Mouse (Mus musculus): Measurements from ENCODE around the gene Gm17428. TPM values are rescaled to one million over a fixed set of nuclear protein-coding genes. Genes with fewer than 3 reads are reported as not detected.

Gm17428 gene
- polyA plus RNA-seq, 1 experiment from 2014 or later, result not detected

DNA sequence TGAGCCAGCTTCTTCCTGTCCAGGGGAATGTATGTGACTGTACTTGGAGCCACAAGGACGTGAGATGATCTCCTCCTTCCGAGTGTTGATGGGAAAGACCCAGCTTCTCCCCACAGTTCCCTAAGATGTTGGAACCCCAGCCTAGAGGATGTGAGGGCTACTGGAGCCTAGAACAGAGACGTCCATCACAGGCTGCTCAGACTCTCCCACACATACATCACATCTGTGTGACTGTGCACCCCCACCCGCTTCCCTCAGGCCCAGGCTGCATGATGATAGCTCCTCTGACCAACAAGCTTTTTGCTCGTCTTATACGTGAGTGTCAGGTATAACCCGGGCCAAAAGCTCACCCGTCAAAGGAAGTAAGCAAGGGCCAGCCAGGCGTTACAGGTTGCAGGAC, 28.0 kb upstream of the Gm17428 start:
- H3K4me3 ChIP-seq (ENCODE audit: low read depth, low read length), result no peak overlapping the region
- no peaks in the 10 kb centered on the region for H3K36me3 ChIP-seq (ENCODE audit: control insufficient read depth, insufficient read depth)
- H3K4me2 ChIP-seq (replicated peaks; ENCODE audit: low read depth), result no peak overlapping the region
- H3K27me3 ChIP-seq (replicated peaks; ENCODE audit: control insufficient read depth, insufficient read depth, low read length), result no peaks in the 10 kb centered on the region
- no peak overlapping the region for H3K27ac ChIP-seq (ENCODE audit: low read depth, low read length)
- TF ChIP-seq CTCF (IDR thresholded peaks at IDR 0.05; ENCODE audit: low read depth), result no peak
- ATAC-seq, result no peak
- H3K4me1 ChIP-seq (replicated peaks; ENCODE audit: control insufficient read depth, insufficient read depth, low read length), result no peaks in the 10 kb centered on the region
- H3K9ac ChIP-seq (ENCODE audit: low read depth, low read length), result no peak overlapping the region
- WGBS, result 82% methylated on average over 9 of the region's 9 CpGs
- no peaks in the 10 kb centered on the region for H3K9me3 ChIP-seq (ENCODE audit: control insufficient read depth)

DNA sequence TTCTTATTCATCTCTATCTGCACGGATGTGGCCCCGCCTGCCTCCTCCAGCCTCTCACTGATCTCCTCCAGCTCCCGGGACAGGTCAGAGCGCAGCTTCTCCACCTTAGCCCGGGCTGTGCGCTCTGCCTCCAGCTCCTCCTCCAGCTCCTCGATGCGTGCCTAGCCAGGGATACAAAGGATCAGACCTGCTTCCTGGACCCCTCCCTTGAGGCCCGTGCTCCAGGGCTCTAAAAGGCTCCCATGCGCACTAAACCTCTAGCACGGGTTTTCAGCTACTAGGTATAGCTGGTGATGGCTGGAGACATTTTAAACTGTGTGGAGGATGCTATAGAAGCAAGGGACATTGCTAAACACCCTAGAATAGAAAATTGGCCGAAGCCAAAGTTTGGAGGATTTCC, 26.2 kb upstream of the Gm17428 start:
- TF ChIP-seq CTCF (IDR thresholded peaks at IDR 0.05; ENCODE audit: low read depth), result no peak
- no peaks in the 10 kb centered on the region for H3K9me3 ChIP-seq (ENCODE audit: control insufficient read depth)
- H3K27ac ChIP-seq (ENCODE audit: low read depth, low read length), result no peak overlapping the region
- H3K4me1 ChIP-seq (replicated peaks; ENCODE audit: control insufficient read depth, insufficient read depth, low read length), result no peaks in the 10 kb centered on the region
- H3K9ac ChIP-seq (ENCODE audit: low read depth, low read length), result no peak overlapping the region
- ATAC-seq, result no peak
- no peak overlapping the region for H3K4me2 ChIP-seq (replicated peaks; ENCODE audit: low read depth)
- 53% methylated on average over 12 of the region's 12 CpGs for WGBS
- no peak overlapping the region for H3K4me3 ChIP-seq (ENCODE audit: low read depth, low read length)
- H3K27me3 ChIP-seq (replicated peaks; ENCODE audit: control insufficient read depth, insufficient read depth, low read length), result no peaks in the 10 kb centered on the region
- H3K36me3 ChIP-seq (ENCODE audit: control insufficient read depth, insufficient read depth), result no peaks in the 10 kb centered on the region

GRCm38 (mm10) chr14:54951587-54951986, 25.1 kb upstream of the Gm17428 start:
- whole genome bisulfite sequencing, result 85% methylated on average over 6 of the region's 6 CpGs
- no peak for ATAC-seq
- no peak for TF ChIP-seq CTCF (IDR thresholded peaks at IDR 0.05; ENCODE audit: low read depth)

DNA sequence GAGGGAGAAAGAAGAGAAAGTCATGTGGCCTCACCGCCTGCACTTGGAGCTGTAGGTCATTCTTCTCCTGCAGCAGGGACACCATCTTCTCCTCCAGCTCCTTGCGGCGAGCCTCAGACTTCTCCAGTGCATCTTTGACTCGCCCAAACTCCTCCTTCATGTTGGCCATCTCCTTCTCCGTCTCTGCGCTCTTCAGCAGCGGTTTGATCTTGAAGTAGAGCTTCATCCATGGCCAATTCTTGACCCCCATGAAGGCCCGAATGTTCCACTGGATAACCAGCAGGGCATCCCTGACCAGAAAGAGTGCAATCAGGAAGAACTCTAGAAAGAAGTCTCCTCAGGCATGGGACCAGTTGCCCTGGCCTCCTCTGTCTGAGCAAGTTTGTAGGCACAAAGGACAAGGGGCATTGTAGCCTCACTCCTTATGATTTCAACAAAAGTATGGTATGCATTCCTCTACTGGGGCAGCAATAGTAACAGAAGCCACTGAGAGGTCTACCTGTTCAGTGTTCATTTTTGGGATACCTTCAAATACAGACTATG, 23.0 kb upstream of the Gm17428 start:
- Histone ChIP-seq H3K4me3 (ENCODE audit: low read depth, low read length) (no peak overlapping the region), H3K9ac (ENCODE audit: low read depth, low read length) (no peak overlapping the region), H3K4me2 (replicated peaks; ENCODE audit: low read depth) (no peak overlapping the region), H3K36me3 (ENCODE audit: control insufficient read depth, insufficient read depth) (no peaks in the 10 kb centered on the region), H3K27ac (ENCODE audit: low read depth, low read length) (no peak overlapping the region), H3K4me1 (replicated peaks; ENCODE audit: control insufficient read depth, insufficient read depth, low read length) (no peaks in the 10 kb centered on the region), H3K9me3 (ENCODE audit: control insufficient read depth) (no peaks in the 10 kb centered on the region), H3K27me3 (replicated peaks; ENCODE audit: control insufficient read depth, insufficient read depth, low read length) (no peaks in the 10 kb centered on the region)
- TF ChIP-seq CTCF (IDR thresholded peaks at IDR 0.05; ENCODE audit: low read depth), result no peak
- no peak for ATAC-seq
- 88% methylated on average over 8 of the region's 8 CpGs for WGBS

More at GRCm38 (mm10) chr14:54951587-54951986, 25.1 kb upstream of the Gm17428 start:
- no peak overlapping the region for H3K27ac ChIP-seq (ENCODE audit: low read depth, low read length)
- H3K4me1 ChIP-seq (replicated peaks; ENCODE audit: control insufficient read depth, insufficient read depth, low read length), result no peaks in the 10 kb centered on the region
- no peaks in the 10 kb centered on the region for H3K36me3 ChIP-seq (ENCODE audit: control insufficient read depth, insufficient read depth)
- H3K9ac ChIP-seq (ENCODE audit: low read depth, low read length), result no peak overlapping the region
- H3K4me2 ChIP-seq (replicated peaks; ENCODE audit: low read depth), result no peak overlapping the region
- H3K4me3 ChIP-seq (ENCODE audit: low read depth, low read length), result no peak overlapping the region
- no peaks in the 10 kb centered on the region for H3K9me3 ChIP-seq (ENCODE audit: control insufficient read depth)
- H3K27me3 ChIP-seq (replicated peaks; ENCODE audit: control insufficient read depth, insufficient read depth, low read length), result no peaks in the 10 kb centered on the region

DNA sequence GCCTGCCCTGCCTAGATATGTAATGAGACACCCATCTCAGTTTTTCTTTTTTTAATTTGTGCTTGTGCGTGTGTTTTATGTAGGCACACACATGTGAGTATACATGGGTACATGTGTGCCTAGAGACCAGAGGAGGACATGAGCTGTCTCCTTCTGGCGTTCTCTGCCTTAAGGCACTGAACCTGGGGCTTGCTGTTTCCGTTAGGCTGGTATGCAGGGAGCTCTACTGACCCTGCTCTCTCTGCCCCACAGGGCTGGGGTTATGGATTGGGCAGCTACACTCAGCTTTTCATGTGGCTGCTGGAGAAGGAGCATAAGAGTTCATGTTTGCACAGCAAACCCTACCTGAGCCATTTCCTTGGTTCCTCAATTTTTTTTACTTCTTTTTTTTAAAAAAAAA, 22.3 kb upstream of the Gm17428 start:
- no peaks in the 10 kb centered on the region for H3K36me3 ChIP-seq (ENCODE audit: control insufficient read depth, insufficient read depth)
- no peak overlapping the region for H3K4me3 ChIP-seq (ENCODE audit: low read depth, low read length)
- H3K9me3 ChIP-seq (ENCODE audit: control insufficient read depth), result no peaks in the 10 kb centered on the region
- no peak overlapping the region for H3K4me2 ChIP-seq (replicated peaks; ENCODE audit: low read depth)
- no peaks in the 10 kb centered on the region for H3K27me3 ChIP-seq (replicated peaks; ENCODE audit: control insufficient read depth, insufficient read depth, low read length)
- no peak overlapping the region for H3K9ac ChIP-seq (ENCODE audit: low read depth, low read length)
- TF ChIP-seq CTCF (IDR thresholded peaks at IDR 0.05; ENCODE audit: low read depth), result no peak
- 78% methylated on average over 3 of the region's 3 CpGs for WGBS
- no peak for ATAC-seq
- no peaks in the 10 kb centered on the region for H3K4me1 ChIP-seq (replicated peaks; ENCODE audit: control insufficient read depth, insufficient read depth, low read length)
- H3K27ac ChIP-seq (ENCODE audit: low read depth, low read length), result no peak overlapping the region

DNA sequence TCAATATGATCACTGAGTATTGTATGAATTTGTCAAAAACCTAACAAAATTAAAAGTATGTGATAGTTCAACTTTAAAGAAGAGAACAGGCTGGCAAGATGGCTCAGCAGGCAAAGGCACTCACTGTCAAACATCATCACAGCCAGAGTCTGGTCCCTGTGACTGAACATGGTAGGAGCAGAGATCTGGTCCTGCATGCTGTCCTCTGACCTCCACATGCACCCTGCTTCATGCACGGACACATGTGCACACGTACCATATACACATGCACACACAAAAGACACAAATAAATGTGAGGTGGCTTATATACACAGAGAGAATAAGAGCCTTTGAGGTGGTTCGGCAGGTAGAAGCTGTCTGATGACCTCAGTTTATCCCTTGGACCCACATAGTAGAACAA, 21.3 kb upstream of the Gm17428 start:
- H3K4me2 ChIP-seq (replicated peaks; ENCODE audit: low read depth), result no peak overlapping the region
- no peaks in the 10 kb centered on the region for H3K4me1 ChIP-seq (replicated peaks; ENCODE audit: control insufficient read depth, insufficient read depth, low read length)
- H3K4me3 ChIP-seq (ENCODE audit: low read depth, low read length), result no peak overlapping the region
- no peaks in the 10 kb centered on the region for H3K9me3 ChIP-seq (ENCODE audit: control insufficient read depth)
- no peak overlapping the region for H3K9ac ChIP-seq (ENCODE audit: low read depth, low read length)
- no peaks in the 10 kb centered on the region for H3K27me3 ChIP-seq (replicated peaks; ENCODE audit: control insufficient read depth, insufficient read depth, low read length)
- H3K36me3 ChIP-seq (ENCODE audit: control insufficient read depth, insufficient read depth), result no peaks in the 10 kb centered on the region
- 86% methylated on average over 3 of the region's 3 CpGs for WGBS
- no peak for TF ChIP-seq CTCF (IDR thresholded peaks at IDR 0.05; ENCODE audit: low read depth)
- no peak for ATAC-seq
- H3K27ac ChIP-seq (ENCODE audit: low read depth, low read length), result no peak overlapping the region

DNA sequence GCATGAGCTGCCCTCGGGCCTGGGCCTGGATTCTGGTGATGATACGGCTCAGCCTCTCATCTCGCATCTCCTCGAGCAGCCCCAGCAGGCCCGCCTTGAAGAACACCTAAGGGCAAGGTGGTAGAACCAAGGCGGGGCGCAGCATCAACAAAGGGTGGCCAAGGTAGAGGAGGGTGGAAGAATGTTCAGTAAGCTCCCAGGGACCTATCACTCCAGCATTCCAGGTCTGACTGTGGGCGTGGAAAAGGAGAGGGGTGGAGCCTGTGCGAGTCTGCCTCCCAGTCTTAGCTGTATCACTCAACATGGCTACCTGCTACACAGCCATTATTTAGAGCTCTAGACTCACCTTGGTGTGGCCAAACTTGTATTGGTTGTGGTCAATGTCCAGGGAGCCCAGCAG, 20.2 kb upstream of the Gm17428 start:
- Histone ChIP-seq H3K4me2 (replicated peaks; ENCODE audit: low read depth) (no peak overlapping the region), H3K27ac (ENCODE audit: low read depth, low read length) (no peak overlapping the region), H3K4me3 (ENCODE audit: low read depth, low read length) (no peak overlapping the region), H3K27me3 (replicated peaks; ENCODE audit: control insufficient read depth, insufficient read depth, low read length) (no peaks in the 10 kb centered on the region), H3K4me1 (replicated peaks; ENCODE audit: control insufficient read depth, insufficient read depth, low read length) (no peaks in the 10 kb centered on the region), H3K36me3 (ENCODE audit: control insufficient read depth, insufficient read depth) (no peaks in the 10 kb centered on the region), H3K9me3 (ENCODE audit: control insufficient read depth) (no peaks in the 10 kb centered on the region), H3K9ac (ENCODE audit: low read depth, low read length) (no peak overlapping the region)
- ATAC-seq, result no peak
- 77% methylated on average over 9 of the region's 9 CpGs for WGBS
- TF ChIP-seq CTCF (IDR thresholded peaks at IDR 0.05; ENCODE audit: low read depth), result no peak
